Mouse (Mus musculus): Measurements from ENCODE around the gene Lpin3. TPM values are rescaled to one million over a fixed set of nuclear protein-coding genes. Genes with fewer than 3 reads are reported as not detected.

The Lpin3 gene
- polyA plus RNA-seq, 1 experiment from 2014 or later: 0.78 TPM

DNA sequence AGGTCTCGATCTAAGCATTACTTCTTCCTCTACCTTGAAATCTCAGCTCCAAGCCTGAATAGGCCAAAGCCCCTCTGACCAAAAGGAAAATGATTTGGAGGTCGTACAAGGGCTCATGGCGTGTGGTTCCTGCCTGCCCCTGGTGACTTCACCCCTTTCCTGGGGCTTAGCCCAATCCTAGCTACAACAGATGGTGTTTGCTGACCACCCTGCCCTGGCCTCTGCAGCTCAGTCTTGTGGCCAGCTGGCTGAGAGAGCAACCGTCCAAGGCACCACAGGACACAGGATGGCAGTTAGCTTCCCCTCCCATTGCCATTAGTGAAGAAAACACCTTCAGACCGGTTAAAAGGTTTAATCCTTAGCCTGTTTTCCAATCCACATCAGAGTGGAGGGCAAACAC lies 25.6 kb downstream of the Lpin3 start:
- Histone ChIP-seq H3K36me3 (ENCODE audit: control insufficient read depth, insufficient read depth, low read length) (no peaks in the 10 kb centered on the region), H3K27ac (replicated peaks in 1 of 2; ENCODE audit: control insufficient read depth in 1 of 2, insufficient read depth in 1 of 2, low read depth in 2 of 2, low read length in 2 of 2) (no peak overlapping the region), H3K9ac (ENCODE audit: low read length) (no peak overlapping the region), H3K9me3 (ENCODE audit: control insufficient read depth, low read length) (no peaks in the 10 kb centered on the region), H3K4me1 (ENCODE audit: control insufficient read depth in 2 of 2, insufficient read depth in 2 of 2, low read length in 2 of 2) (peaks cover 5 to 6% of the 10 kb centered on the region in 2 experiments; a peak in 3 of 4 replicates), H3K4me2 (ENCODE audit: low read length) (no peak overlapping the region), H3K27me3 (ENCODE audit: control insufficient read depth, insufficient read depth, low read length) (peaks cover 33% of the 10 kb centered on the region), H3K4me3 (ENCODE audit: control insufficient read depth in 1 of 2, insufficient read depth in 1 of 2, low read depth in 1 of 2, low read length in 2 of 2) (no peak overlapping the region)
- WGBS: 72% methylated on average over 5 of the region's 5 CpGs
- no peak for ATAC-seq (ENCODE audit: insufficient number of reproducible peaks, insufficient read depth, low FRiP score, low read depth)

DNA sequence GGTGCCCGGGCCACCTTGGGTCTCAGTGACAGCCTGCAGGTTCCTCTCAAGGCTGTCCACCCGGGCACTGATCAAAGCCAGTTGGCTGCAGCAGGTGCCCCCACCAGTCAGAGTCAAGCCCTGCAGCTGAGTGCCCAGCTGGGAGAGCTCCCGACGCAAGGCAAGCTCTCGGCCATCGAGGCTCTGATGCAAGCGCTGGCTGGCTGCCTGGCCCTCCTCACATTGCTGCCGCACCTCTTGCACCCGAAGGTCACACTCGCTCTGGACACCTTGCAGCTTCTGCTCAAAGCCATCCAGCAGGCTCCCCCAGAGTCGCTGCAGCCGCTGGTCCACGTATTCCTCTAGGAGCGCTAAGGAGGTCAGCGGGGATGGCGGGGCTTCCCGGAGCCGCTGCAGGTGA lies 28.1 kb downstream of the Lpin3 start:
- H3K36me3 ChIP-seq (ENCODE audit: control insufficient read depth, insufficient read depth, low read length): no peaks in the 10 kb centered on the region
- no peak overlapping the region for H3K27ac ChIP-seq (replicated peaks in 1 of 2; ENCODE audit: control insufficient read depth in 1 of 2, insufficient read depth in 1 of 2, low read depth in 2 of 2, low read length in 2 of 2)
- ATAC-seq (ENCODE audit: insufficient number of reproducible peaks, insufficient read depth, low FRiP score, low read depth): no peak
- no peak overlapping the region for H3K4me2 ChIP-seq (ENCODE audit: low read length)
- peaks cover 3 to 16% of the 10 kb centered on the region in 2 experiments; a peak in 3 of 4 replicates for H3K4me1 ChIP-seq (ENCODE audit: control insufficient read depth in 2 of 2, insufficient read depth in 2 of 2, low read length in 2 of 2)
- WGBS: 45% methylated on average over 18 of the region's 18 CpGs
- no peak overlapping the region for H3K9ac ChIP-seq (ENCODE audit: low read length)
- no peak overlapping the region for H3K4me3 ChIP-seq (ENCODE audit: control insufficient read depth in 1 of 2, insufficient read depth in 1 of 2, low read depth in 1 of 2, low read length in 2 of 2)
- no peaks in the 10 kb centered on the region for H3K9me3 ChIP-seq (ENCODE audit: control insufficient read depth, low read length)
- peaks cover 55% of the 10 kb centered on the region for H3K27me3 ChIP-seq (ENCODE audit: control insufficient read depth, insufficient read depth, low read length)

DNA sequence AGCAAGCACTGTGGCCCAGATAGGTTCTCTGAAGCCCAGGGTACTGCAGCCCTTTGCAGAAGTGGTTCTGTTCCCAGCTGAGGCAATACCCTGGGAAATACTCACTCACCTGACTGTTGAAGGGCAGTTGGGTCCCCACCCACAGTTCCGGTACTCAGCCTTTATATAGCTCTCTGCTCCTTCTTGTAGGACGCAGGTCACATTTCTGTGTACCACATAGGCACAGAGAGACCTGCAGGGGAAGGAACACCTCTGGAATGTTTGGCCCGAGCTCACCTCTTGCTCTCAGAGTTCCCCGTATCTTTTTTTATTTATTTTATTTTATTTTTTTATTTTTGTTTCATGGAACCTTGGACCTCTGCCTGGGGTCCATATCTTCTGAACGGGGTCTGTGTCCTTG lies 30.2 kb downstream of the Lpin3 start:
- Histone ChIP-seq H3K4me1 (ENCODE audit: control insufficient read depth in 2 of 2, insufficient read depth in 2 of 2, low read length in 2 of 2) (peaks cover 3 to 21% of the 10 kb centered on the region in 2 experiments), H3K4me2 (ENCODE audit: low read length) (no peak overlapping the region), H3K4me3 (ENCODE audit: control insufficient read depth in 1 of 2, insufficient read depth in 1 of 2, low read depth in 1 of 2, low read length in 2 of 2) (no peak overlapping the region), H3K9me3 (ENCODE audit: control insufficient read depth, low read length) (no peaks in the 10 kb centered on the region), H3K27ac (replicated peaks in 1 of 2; ENCODE audit: control insufficient read depth in 1 of 2, insufficient read depth in 1 of 2, low read depth in 2 of 2, low read length in 2 of 2) (no peak overlapping the region), H3K9ac (ENCODE audit: low read length) (no peak overlapping the region), H3K27me3 (ENCODE audit: control insufficient read depth, insufficient read depth, low read length) (peaks cover 68% of the 10 kb centered on the region), H3K36me3 (ENCODE audit: control insufficient read depth, insufficient read depth, low read length) (no peaks in the 10 kb centered on the region)
- no peak for ATAC-seq (ENCODE audit: insufficient number of reproducible peaks, insufficient read depth, low FRiP score, low read depth)
- 89% methylated on average over 5 of the region's 5 CpGs for WGBS

DNA sequence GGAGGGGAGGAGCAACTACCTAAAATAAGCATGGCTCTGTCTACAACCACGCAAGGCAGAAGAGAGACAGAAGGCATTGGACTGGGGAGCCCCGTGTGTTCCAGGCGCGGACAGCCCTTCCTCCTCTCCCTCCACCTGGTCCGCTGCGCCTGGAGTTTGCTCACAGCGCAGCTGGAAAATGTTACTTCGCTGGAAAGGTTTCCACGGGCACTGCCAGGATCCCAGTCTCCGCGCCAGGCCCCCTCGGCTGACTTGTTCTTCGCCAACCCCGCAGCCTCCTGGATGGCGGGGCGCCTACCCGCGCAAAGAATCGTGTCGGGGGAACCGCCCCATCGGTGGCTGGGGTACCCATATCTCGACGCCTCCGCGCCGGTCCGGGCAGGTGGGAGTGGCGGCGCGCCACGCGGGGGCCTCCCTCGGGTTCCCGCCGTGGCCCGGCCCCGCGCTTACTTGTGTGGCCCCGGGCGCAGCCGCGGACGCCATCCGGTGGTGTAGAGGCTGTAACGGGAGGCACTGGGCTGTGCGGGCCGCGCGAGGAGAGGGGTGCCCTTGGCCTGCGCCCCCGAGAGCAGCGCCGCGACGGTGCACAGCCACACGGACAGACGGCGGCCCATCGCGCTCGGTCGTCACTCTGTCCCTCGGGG lies 31.2 kb downstream of the Lpin3 start:
- ATAC-seq (ENCODE audit: insufficient number of reproducible peaks, insufficient read depth, low FRiP score, low read depth): 0 out of 2 replicates have a peak, but pooled peaks have one; percentile 5
- peak overlapping the region; percentile 96 for H3K4me2 ChIP-seq (ENCODE audit: low read length)
- peaks cover 68% of the 10 kb centered on the region for H3K27me3 ChIP-seq (ENCODE audit: control insufficient read depth, insufficient read depth, low read length)
- 1% methylated on average over 49 of the region's 64 CpGs for WGBS
- no peaks in the 10 kb centered on the region for H3K36me3 ChIP-seq (ENCODE audit: control insufficient read depth, insufficient read depth, low read length)
- peaks cover 10 to 25% of the 10 kb centered on the region in 2 experiments for H3K4me1 ChIP-seq (ENCODE audit: control insufficient read depth in 2 of 2, insufficient read depth in 2 of 2, low read length in 2 of 2)
- no peaks in the 10 kb centered on the region for H3K9me3 ChIP-seq (ENCODE audit: control insufficient read depth, low read length)
- peak overlapping the region; percentile 54 to 55 for H3K4me3 ChIP-seq (ENCODE audit: control insufficient read depth in 1 of 2, insufficient read depth in 1 of 2, low read depth in 1 of 2, low read length in 2 of 2)
- peak overlapping the region; percentile 67 for H3K9ac ChIP-seq (ENCODE audit: low read length)
- H3K27ac ChIP-seq (replicated peaks in 1 of 2; ENCODE audit: control insufficient read depth in 1 of 2, insufficient read depth in 1 of 2, low read depth in 2 of 2, low read length in 2 of 2): no peak overlapping the region

GRCm38 (mm10) chr2:160912231-160912671 lies 31.8 kb downstream of the Lpin3 start, which contains the start of gene Emilin3:
Emilin3 (minus strand) TSS chr2:160912328.
- WGBS: 1% methylated on average over 38 of the region's 46 CpGs
- peaks cover 68% of the 10 kb centered on the region for H3K27me3 ChIP-seq (ENCODE audit: control insufficient read depth, insufficient read depth, low read length)
- peak; percentile 42; the same call in 1 of the 2 replicates for ATAC-seq (ENCODE audit: insufficient number of reproducible peaks, insufficient read depth, low FRiP score, low read depth)

GRCm38 (mm10) chr2:160914656-160915055 lies 34.2 kb downstream of the Lpin3 start:
- no peak overlapping the region for H3K9ac ChIP-seq (ENCODE audit: low read length)
- H3K9me3 ChIP-seq (ENCODE audit: control insufficient read depth, low read length): no peaks in the 10 kb centered on the region
- H3K4me3 ChIP-seq (ENCODE audit: control insufficient read depth in 1 of 2, insufficient read depth in 1 of 2, low read depth in 1 of 2, low read length in 2 of 2): no peak overlapping the region
- no peak overlapping the region for H3K4me2 ChIP-seq (ENCODE audit: low read length)
- ATAC-seq (ENCODE audit: insufficient number of reproducible peaks, insufficient read depth, low FRiP score, low read depth): no peak
- H3K27me3 ChIP-seq (ENCODE audit: control insufficient read depth, insufficient read depth, low read length): peaks cover 50% of the 10 kb centered on the region
- no peaks in the 10 kb centered on the region for H3K36me3 ChIP-seq (ENCODE audit: control insufficient read depth, insufficient read depth, low read length)
- H3K27ac ChIP-seq (replicated peaks in 1 of 2; ENCODE audit: control insufficient read depth in 1 of 2, insufficient read depth in 1 of 2, low read depth in 2 of 2, low read length in 2 of 2): no peak overlapping the region
- H3K4me1 ChIP-seq (ENCODE audit: control insufficient read depth in 2 of 2, insufficient read depth in 2 of 2, low read length in 2 of 2): peaks cover 10 to 20% of the 10 kb centered on the region in 2 experiments
- WGBS: 74% methylated on average over 9 of the region's 9 CpGs

More at GRCm38 (mm10) chr2:160912231-160912671, 31.8 kb downstream of the Lpin3 start, which contains the start of gene Emilin3:
- Histone ChIP-seq H3K27ac (replicated peaks in 1 of 2; ENCODE audit: control insufficient read depth in 1 of 2, insufficient read depth in 1 of 2, low read depth in 2 of 2, low read length in 2 of 2) (no peak within 1 kb of the TSS), H3K4me1 (ENCODE audit: control insufficient read depth in 2 of 2, insufficient read depth in 2 of 2, low read length in 2 of 2) (peaks cover 10 to 25% of the 10 kb centered on the region in 2 experiments), H3K4me2 (ENCODE audit: low read length) (peak within 1 kb of the TSS; percentile 96), H3K9me3 (ENCODE audit: control insufficient read depth, low read length) (no peaks in the 10 kb centered on the region), H3K9ac (ENCODE audit: low read length) (peak within 1 kb of the TSS; percentile 67), H3K4me3 (ENCODE audit: control insufficient read depth in 1 of 2, insufficient read depth in 1 of 2, low read depth in 1 of 2, low read length in 2 of 2) (peak within 1 kb of the TSS; percentile 54 to 55), H3K36me3 (ENCODE audit: control insufficient read depth, insufficient read depth, low read length) (no peaks in the 10 kb centered on the region)

DNA sequence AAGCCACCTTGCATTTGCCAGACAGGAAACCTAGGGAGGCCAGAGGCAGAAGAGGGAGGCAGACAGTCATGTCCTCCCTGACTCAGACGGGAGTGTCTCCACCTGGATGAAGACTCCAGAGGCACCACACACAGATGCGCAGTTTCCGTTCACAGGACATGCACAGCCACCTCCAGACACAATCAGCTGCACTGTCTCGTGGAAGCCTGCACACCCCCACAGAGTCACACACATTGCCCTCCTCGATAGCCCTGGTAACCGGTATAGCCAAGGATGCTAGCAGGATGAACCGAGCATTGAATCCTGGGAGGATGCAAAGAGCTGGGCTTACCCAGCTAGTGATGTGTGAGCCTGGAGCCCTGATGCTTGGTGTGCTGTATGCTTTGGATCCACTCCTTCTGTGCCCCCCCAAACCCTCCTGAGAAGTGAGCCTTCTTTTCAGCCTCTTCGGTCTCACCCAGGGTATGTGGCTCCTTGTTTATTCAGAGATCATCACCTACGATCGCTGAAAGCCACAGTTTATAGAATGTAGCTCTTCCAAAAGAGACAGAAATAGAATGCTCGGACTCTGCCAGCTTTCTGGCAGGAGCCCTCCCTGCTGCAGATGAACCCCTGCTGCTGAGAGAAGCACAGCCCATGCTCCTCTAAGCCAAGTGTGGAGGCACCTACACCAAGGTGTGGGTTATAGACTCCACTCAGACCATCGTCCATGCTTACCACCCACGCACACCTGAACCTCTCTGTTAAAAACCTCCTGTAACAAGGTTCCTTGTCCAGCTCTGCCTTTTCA lies 35.5 kb downstream of the Lpin3 start:
- H3K9ac ChIP-seq (ENCODE audit: low read length): no peak overlapping the region
- ATAC-seq (ENCODE audit: insufficient number of reproducible peaks, insufficient read depth, low FRiP score, low read depth): no peak
- peaks cover 10 to 20% of the 10 kb centered on the region in 2 experiments for H3K4me1 ChIP-seq (ENCODE audit: control insufficient read depth in 2 of 2, insufficient read depth in 2 of 2, low read length in 2 of 2)
- no peaks in the 10 kb centered on the region for H3K36me3 ChIP-seq (ENCODE audit: control insufficient read depth, insufficient read depth, low read length)
- H3K4me3 ChIP-seq (ENCODE audit: control insufficient read depth in 1 of 2, insufficient read depth in 1 of 2, low read depth in 1 of 2, low read length in 2 of 2): no peak overlapping the region
- no peak overlapping the region; the same call in 1 of the 2 replicates for H3K4me2 ChIP-seq (ENCODE audit: low read length)
- no peak overlapping the region for H3K27ac ChIP-seq (replicated peaks in 1 of 2; ENCODE audit: control insufficient read depth in 1 of 2, insufficient read depth in 1 of 2, low read depth in 2 of 2, low read length in 2 of 2)
- peaks cover 36% of the 10 kb centered on the region for H3K27me3 ChIP-seq (ENCODE audit: control insufficient read depth, insufficient read depth, low read length)
- WGBS: 61% methylated on average over 13 of the region's 13 CpGs
- H3K9me3 ChIP-seq (ENCODE audit: control insufficient read depth, low read length): no peaks in the 10 kb centered on the region

All from heart, embryonic 14.5 days (tissue).